Mouse (Mus musculus) thymus, adult 2 months (tissue): ENCODE data around the gene Espn. TPM values are rescaled to one million over a fixed set of nuclear protein-coding genes. Genes with fewer than 3 reads are reported as not detected.

Source experiments
- DNase-seq: peaks from one replicate; pipeline ENCODE4 v3.0.0; 2021
- H3K27ac ChIP-seq: fragments of 200-500 bp; 2 replicates; pipeline ENCODE4 v1.5.1; 2012; ENCODE audit warnings: low read length, control low read depth; ENCODE audit not compliant: control insufficient read depth, insufficient read depth
- H3K27me3 ChIP-seq: fragments of 200-500 bp; 2 replicates; pipeline ENCODE4 v1.6.1; 2012; ENCODE audit warnings: mild to moderate bottlenecking, low read length, moderate library complexity, mixed read lengths; ENCODE audit not compliant: control insufficient read depth, insufficient read depth
- H3K36me3 ChIP-seq: fragments of 200-500 bp; 2 replicates; pipeline ENCODE4 v1.6.1; 2012; ENCODE audit warnings: mild to moderate bottlenecking, low read length, moderate library complexity; ENCODE audit not compliant: control insufficient read depth, insufficient read depth
- H3K4me1 ChIP-seq: fragments of 200-500 bp; replicated peaks from 2 replicates; pipeline ENCODE4 v1.6.1; 2012; ENCODE audit warnings: low read length; ENCODE audit not compliant: control insufficient read depth, insufficient read depth
- H3K4me3 ChIP-seq: fragments of 200-500 bp; 2 replicates; pipeline ENCODE4 v1.5.1; 2012; ENCODE audit warnings: mild to moderate bottlenecking, low read length, control low read depth, moderate library complexity; ENCODE audit not compliant: control insufficient read depth, insufficient read depth
- CTCF ChIP-seq: fragments of 200-500 bp; IDR thresholded peaks from 2 replicates; pipeline ENCODE4 v1.5.1; 2012; ENCODE audit warnings: mild to moderate bottlenecking, control low read depth, low read length, moderate library complexity, borderline replicate concordance; ENCODE audit not compliant: control insufficient read depth, poor library complexity, insufficient read depth; ENCODE audit errors: extremely low read depth
- POLR2A ChIP-seq: fragments of 200-500 bp; IDR thresholded peaks from 2 replicates; pipeline ENCODE4 v1.6.1; 2012; ENCODE audit warnings: mild to moderate bottlenecking, low read length, control low read depth, moderate library complexity; ENCODE audit not compliant: control insufficient read depth, poor library complexity, insufficient read depth; ENCODE audit errors: extremely low read depth
- WGBS: fragments of 180-500 bp; shearing (Covaris S2); methylation state at CpG from one replicate; pipeline ENCODE4 v1.1.7; 2018; 5-methylcytosine and 5-hydroxymethylcytosine counted together
- polyA plus RNA-seq: library from polyadenylated mRNA; depleted of rRNA; stranded (reverse); fragments of >200 nt; gene quantifications from 2 replicates; pipeline ENCODE4 v1.2.3, GENCODE M21; 2012; rRNA removed

The Espn gene
- 5.7 and 6.5 TPM in 2 replicates for polyA plus RNA-seq

DNA sequence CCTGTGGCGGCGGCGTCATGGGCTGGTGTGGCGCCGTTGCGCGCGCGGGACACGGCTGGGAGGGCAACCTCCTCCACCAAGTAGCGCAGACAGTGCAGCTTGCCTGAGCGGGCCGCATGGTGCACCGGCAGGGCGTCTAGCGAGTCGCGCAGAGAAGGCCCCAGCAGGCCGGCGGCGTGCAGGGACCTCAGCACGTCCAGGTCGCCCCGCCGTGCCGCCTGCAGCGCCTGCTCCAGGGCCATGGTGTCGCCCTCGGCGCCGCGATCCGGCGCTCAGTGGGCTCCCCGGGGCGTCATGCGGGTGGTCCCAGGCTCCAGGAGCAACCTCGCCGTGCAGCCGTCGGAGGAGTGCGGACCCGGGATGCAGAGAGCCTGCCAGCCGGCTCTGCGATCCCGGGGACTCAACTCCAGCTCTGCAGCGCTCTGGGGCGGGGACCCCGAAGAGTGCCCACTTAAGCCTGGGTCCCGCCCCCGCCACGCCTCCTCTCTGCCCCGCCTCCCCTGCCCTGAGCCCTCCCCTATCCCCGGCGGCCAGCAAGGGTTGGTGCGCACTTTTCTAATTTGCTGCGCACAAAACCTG lies at the start of gene Espn:
TSS of gene Espn (minus strand) at position 406 of the 579 bp plus-strand sequence.
- Histone ChIP-seq H3K4me1 (peaks cover 17% of the 10 kb centered on the region), H3K36me3 (no peaks in the 10 kb centered on the region), H3K27me3 (no peaks in the 10 kb centered on the region; the same call in 1 of the 2 replicates), H3K27ac (no peak within 1 kb of the TSS), H3K4me3 (peak within 1 kb of the TSS; percentile 51)
- WGBS = 1% methylated on average over 57 of the region's 57 CpGs
- DNase-seq = peak; percentile 59
- TF ChIP-seq CTCF (no peak), POLR2A (no peak)

DNA sequence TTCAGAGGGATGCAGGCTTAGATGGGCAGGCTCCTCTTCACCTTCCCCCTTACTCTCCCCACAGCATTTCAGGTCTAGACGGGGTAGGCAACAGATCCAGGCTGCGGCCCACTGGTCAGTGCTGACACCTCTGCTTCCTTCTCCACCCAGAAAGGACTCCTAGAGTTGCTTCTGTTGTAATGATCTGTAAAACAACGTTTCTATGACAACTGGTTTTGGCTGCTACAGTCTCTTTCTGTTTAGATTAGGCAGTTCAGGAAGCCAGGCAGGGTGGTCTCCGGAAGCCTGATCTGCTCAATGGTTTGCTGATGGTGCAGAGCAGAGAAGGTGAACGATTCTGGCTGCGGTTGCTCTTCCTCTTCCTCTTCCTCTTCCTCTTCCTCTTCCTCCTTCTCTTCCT lies 49.3 kb upstream of the Espn start:
- TF ChIP-seq CTCF (no peak), POLR2A (no peak)
- H3K4me1 ChIP-seq = peaks cover 43% of the 10 kb centered on the region
- H3K27me3 ChIP-seq = no peaks in the 10 kb centered on the region
- H3K4me3 ChIP-seq = no peak overlapping the region
- no peaks in the 10 kb centered on the region for H3K36me3 ChIP-seq
- peak overlapping the region; percentile 8; the same call in 1 of the 2 replicates for H3K27ac ChIP-seq
- no peak for DNase-seq
- WGBS = 11% methylated on average over 6 of the region's 6 CpGs

DNA sequence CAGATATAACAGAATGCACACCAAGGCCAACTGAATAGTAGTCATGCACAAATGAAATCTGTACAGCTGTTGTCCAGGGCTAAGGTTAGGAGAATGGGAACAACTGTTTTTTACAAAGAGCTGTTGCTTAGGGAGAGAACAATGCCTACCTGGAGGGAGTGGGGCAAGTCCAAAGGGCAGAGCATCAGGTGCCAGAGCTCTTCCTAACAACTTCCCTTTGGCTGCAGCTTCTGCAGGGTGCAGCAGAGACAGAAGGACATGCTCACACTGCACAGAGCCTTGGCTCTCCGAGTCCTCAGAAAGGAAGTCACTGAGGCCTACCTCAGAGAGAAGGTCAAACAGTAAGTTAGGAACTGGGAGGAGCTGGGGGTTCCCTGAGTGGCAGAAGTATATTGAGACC lies 47.4 kb upstream of the Espn start:
- no peak for DNase-seq
- H3K36me3 ChIP-seq = no peaks in the 10 kb centered on the region
- peaks cover 44% of the 10 kb centered on the region for H3K4me1 ChIP-seq
- no peaks in the 10 kb centered on the region for H3K27me3 ChIP-seq
- WGBS = 32% methylated on average over 1 of the region's 1 CpGs
- no peak overlapping the region for H3K27ac ChIP-seq
- H3K4me3 ChIP-seq = no peak overlapping the region
- no peak for TF ChIP-seq POLR2A
- no peak for TF ChIP-seq CTCF

DNA sequence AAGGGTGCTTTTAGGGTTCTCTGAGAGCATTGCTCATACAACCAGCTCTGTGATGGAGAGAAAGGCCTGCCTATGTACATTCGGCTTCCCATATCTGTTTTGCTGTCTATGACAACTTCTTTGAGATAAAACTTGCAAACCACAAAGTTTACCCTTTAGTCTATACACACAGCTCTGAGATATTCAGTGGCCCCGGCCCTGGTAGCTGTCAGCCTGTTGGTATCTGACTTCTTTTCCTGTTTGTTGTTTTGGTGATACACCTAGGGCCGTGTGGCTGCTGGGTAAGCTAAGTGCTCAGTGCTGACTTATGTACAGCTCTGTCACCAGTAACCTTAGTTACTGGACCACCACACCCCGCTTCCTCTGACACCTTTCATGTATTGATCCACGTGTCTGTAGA lies 45.4 kb upstream of the Espn start:
- DNase-seq = no peak
- Histone ChIP-seq H3K4me3 (no peak overlapping the region), H3K4me1 (peaks cover 34% of the 10 kb centered on the region), H3K27me3 (no peaks in the 10 kb centered on the region), H3K36me3 (no peaks in the 10 kb centered on the region), H3K27ac (no peak overlapping the region)
- TF ChIP-seq POLR2A (no peak), CTCF (no peak)
- 41% methylated on average over 5 of the region's 5 CpGs for WGBS

DNA sequence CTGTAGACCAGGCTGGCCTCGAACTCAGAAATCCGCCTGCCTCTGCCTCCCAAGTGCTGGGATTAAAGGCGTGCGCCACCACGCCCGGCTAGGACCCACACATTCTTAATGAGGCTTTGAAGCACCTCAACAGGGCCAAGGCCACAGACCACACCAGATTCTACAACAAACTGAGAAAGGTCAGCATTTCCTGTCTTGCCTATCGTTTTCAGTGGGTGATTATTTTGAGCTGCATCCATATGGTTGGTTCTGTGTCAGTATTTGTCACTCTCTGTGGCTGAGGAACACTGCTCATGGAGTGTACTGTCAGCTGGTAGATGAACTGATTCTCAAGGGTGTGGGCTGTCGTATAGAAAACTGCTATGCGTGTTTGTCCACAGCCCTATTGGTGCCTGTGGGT lies 44.1 kb upstream of the Espn start:
- H3K27me3 ChIP-seq = no peaks in the 10 kb centered on the region
- no peak for DNase-seq
- H3K4me1 ChIP-seq = peaks cover 21% of the 10 kb centered on the region
- no peaks in the 10 kb centered on the region for H3K36me3 ChIP-seq
- H3K27ac ChIP-seq = no peak overlapping the region
- H3K4me3 ChIP-seq = no peak overlapping the region
- no peak for TF ChIP-seq CTCF
- no peak for TF ChIP-seq POLR2A
- 83% methylated on average over 9 of the region's 9 CpGs for WGBS

DNA sequence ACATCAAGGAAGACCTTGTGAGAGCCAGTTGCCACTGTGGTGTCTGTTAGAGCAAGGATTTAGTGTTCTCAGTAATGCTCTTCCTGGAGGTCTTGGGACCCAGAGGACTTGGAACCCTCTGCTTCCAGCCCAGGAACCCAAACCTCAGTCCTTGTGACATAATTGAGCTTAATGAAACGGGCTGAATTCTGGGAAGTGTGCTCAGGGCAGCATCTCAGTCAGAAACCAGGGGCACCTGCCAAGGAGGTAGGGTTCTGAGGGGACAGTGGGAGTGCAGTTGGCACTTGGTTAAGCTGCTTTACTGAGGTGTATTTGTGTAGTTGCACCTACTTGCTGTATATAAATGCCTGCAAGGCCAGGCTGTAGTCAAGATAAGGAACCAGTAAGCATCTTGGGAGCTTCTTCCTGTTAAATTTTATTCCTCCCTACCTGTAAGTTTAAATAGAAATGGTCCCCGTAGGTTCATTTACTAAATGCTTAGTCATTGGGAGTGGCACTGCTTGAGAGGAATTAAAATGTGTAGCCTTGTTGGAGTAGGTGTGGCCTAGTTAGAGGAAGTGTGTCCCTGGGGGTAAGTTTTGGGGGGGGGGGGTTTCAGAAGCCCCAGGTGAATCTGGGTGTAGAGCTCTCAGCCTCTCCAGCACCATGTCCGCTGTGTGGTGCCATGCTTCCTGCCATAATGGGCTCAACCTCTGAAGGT lies 42.5 kb upstream of the Espn start:
- TF ChIP-seq POLR2A = no peak
- no peak for TF ChIP-seq CTCF
- Histone ChIP-seq H3K27me3 (no peaks in the 10 kb centered on the region), H3K27ac (no peak overlapping the region), H3K4me1 (peaks cover 20% of the 10 kb centered on the region), H3K36me3 (no peaks in the 10 kb centered on the region), H3K4me3 (no peak overlapping the region)
- DNase-seq = no peak
- WGBS = 90% methylated on average over 3 of the region's 3 CpGs

DNA sequence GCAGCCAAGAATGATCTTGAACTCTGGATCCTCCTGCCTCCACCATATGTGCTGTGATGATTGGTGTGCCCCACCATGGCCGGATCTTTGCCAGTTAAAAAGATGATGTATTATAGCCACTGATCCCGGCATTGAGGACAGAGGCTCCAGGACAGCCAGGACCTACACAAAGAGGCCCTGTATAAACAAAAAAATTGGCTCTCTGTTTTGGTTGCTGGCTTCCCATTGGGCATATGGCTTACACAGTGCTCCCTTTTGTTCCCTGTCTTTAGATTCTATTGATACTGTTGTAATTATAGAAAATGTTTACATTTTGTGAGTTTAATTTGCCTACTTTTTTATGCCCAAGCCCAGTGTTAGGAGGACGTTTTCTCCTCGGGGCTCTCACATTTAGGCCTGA lies 40.4 kb upstream of the Espn start:
- no peak for TF ChIP-seq POLR2A
- no peaks in the 10 kb centered on the region for H3K27me3 ChIP-seq
- no peak overlapping the region for H3K4me3 ChIP-seq
- H3K27ac ChIP-seq = no peak overlapping the region
- no peaks in the 10 kb centered on the region for H3K36me3 ChIP-seq
- WGBS = 96% methylated on average over 4 of the region's 4 CpGs
- peaks cover 35% of the 10 kb centered on the region for H3K4me1 ChIP-seq
- DNase-seq = no peak
